Mouse (Mus musculus): ENCODE measurements at regions not wholly inside any gene's neighbourhood (a gene's known extent, or its start where the extent isn't known, plus 50 kb on each side); places are given as distances from the start of the nearest gene placed in this dataset.

DNA sequence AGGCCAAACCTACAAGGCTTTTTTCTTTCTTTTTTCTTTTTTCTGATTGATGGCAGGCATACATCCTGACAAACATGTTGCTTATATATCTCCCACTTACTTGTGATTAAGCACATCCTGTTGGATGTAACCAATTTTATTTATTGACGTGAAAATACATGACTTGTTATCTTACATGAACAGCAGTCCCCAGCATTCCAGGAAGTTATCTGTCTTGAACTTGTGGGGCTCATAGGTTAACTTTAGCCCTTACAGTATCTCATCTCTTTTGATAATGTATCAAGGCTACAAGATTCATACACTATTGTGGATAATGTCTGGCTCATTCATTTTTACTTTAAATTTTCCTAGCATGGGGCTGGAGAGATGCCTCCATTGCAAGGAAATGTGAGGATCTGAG lies 852.0 kb upstream of the Agtr1b start:
- no peak overlapping the region for H3K4me3 ChIP-seq (ENCODE audit: insufficient read depth, low read length)
- H3K4me1 ChIP-seq (ENCODE audit: control insufficient read depth, insufficient read depth, low read length), result no peaks in the 10 kb centered on the region
- no peak for TF ChIP-seq POLR2A (IDR thresholded peaks at IDR 0.05; ENCODE audit: low read depth, low read length)
- no peak for TF ChIP-seq CTCF (IDR thresholded peaks at IDR 0.05; ENCODE audit: borderline replicate concordance, insufficient read depth, low read length)
- H3K27ac ChIP-seq (ENCODE audit: insufficient read depth, low read length), result no peak overlapping the region

DNA sequence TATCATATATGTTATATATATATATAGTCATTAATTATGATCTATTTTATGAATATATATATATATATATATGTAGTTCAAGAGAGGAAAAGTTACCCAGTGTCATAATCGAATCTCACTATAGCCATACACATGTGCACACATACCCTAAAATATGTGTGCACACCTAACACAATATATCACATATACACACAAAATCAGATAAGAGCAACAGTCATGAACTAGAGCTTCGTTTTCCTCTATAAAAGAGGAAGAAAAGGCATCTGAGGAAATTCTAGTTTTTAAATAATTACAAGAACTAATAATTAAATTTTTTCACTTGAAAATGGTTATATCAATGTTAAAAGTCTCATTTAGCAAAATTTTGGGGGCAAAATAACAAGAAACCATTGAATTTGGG lies 835.3 kb upstream of the Tbl1xr1 start:
- no peaks in the 10 kb centered on the region for H3K4me1 ChIP-seq (ENCODE audit: control insufficient read depth, insufficient read depth, low read length)
- no peak for TF ChIP-seq CTCF (IDR thresholded peaks at IDR 0.05; ENCODE audit: borderline replicate concordance, insufficient read depth, low read length)
- no peak overlapping the region for H3K4me3 ChIP-seq (ENCODE audit: insufficient read depth, low read length)
- H3K27ac ChIP-seq (ENCODE audit: insufficient read depth, low read length), result no peak overlapping the region

DNA sequence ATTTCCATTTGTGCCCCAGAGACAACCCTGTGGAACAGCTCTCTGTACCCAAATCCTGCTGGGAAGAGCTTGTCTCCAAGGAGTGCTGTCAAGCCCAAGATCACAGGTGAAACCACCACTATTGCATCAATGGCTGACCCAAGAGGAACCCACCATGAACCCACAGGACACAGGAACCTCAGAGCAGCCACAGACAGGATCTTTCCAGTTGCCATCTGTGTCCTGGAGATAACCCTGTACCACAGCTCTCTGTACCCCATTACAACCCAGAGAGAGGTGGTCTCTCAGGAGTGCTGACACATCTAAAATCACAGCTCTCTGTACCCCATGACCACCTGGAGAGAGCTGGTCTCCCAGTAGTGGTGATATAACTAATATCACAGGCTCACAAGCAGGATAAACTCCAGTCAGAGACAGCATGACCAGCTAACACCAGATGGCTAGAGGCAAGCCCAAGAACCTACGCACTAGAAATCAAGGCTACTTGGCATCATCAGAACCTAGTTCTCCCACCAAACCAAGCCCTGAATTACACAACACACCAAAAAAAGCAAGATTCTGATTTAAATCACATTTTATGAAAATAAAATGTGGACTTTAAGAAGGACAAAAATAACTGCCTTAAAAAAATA lies 820.2 kb upstream of the Tbl1xr1 start:
- Histone ChIP-seq H3K27ac (ENCODE audit: insufficient read depth, low read length) (no peak overlapping the region), H3K4me3 (ENCODE audit: insufficient read depth, low read length) (no peak overlapping the region), H3K4me1 (ENCODE audit: control insufficient read depth, insufficient read depth, low read length) (no peaks in the 10 kb centered on the region)
- TF ChIP-seq POLR2A (IDR thresholded peaks at IDR 0.05; ENCODE audit: low read depth, low read length) (no peak), CTCF (IDR thresholded peaks at IDR 0.05; ENCODE audit: borderline replicate concordance, insufficient read depth, low read length) (no peak)

DNA sequence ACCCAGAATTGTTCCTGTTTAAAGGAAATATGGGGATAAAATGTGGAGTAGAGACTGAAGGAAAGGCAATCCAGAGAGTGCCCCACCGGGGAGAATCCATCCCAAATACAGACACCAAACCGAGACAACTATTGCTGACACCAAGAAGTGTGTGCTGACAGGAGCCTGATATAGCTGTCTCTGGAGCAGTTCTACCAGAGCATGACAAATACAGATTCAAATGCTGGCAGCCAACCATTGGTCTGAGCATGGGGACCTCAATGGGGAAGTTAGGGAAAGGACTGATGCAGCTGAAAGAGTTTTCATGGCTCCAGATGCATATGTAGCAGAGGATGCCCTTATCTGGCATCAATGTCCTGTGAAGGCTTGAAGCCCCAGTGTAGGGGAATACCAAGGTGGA lies 813.1 kb upstream of the Tbl1xr1 start:
- peaks cover 2% of the 10 kb centered on the region for H3K4me1 ChIP-seq (ENCODE audit: control insufficient read depth, insufficient read depth, low read length)
- H3K4me3 ChIP-seq (ENCODE audit: insufficient read depth, low read length), result no peak overlapping the region
- TF ChIP-seq POLR2A (IDR thresholded peaks at IDR 0.05; ENCODE audit: low read depth, low read length), result no peak
- TF ChIP-seq CTCF (IDR thresholded peaks at IDR 0.05; ENCODE audit: borderline replicate concordance, insufficient read depth, low read length), result no peak
- no peak overlapping the region for H3K27ac ChIP-seq (ENCODE audit: insufficient read depth, low read length)

DNA sequence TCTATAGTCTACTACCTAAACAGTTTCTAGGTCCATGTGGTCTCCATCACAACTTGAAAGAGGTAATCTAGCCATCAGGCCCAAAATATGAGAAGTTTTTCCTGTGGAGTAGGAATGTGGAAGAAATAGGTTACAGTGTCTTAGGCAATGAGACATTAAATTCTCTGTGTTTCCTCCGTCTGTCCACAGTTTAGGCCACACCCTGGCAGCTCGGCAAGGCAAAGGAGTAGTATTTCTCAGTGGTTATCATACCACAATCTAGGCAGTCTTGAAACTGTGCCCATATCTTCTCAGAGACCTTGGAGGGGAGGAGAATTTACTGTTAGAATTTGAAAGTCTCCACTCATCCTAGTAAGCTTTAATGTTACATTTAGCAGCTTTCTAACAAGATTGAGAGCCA lies 811.0 kb upstream of the Tbl1xr1 start:
- Histone ChIP-seq H3K4me3 (ENCODE audit: insufficient read depth, low read length) (no peak overlapping the region), H3K4me1 (ENCODE audit: control insufficient read depth, insufficient read depth, low read length) (peaks cover 6% of the 10 kb centered on the region), H3K27ac (ENCODE audit: insufficient read depth, low read length) (no peak overlapping the region)
- TF ChIP-seq POLR2A (IDR thresholded peaks at IDR 0.05; ENCODE audit: low read depth, low read length) (no peak), CTCF (IDR thresholded peaks at IDR 0.05; ENCODE audit: borderline replicate concordance, insufficient read depth, low read length) (no peak)

DNA sequence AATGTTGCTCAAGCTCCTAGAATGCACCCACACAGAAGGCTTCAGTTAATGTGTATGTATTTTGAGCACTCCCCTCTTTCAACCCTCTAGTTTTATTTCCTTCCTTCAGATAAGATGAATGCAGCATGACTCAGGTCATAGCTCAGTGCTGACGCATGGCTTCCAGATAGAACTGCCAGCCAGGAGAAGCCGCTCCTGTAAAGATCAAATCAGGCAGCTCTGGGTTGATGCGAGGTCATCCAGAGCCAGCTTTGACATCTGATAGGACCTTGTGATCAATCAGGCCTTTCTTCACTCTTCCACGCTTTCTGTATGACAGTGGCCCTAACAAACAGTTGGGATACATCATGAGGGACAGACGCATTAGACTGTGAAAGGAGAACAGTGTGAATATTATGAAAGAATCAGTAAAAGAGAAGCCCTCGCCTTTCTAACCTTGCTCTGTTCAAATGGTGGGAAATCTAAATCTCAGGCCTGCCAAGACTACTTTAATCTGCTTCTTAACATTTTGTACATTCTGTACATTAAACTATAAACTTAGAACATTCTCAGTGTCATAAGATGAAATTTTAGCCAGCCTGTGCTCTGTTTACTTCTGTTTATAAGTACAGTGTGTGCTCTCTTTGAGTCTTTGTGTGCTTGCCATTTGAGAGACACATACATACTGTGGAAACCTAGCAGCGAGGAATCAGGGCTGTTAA lies 807.9 kb upstream of the Tbl1xr1 start:
- Histone ChIP-seq H3K4me3 (ENCODE audit: insufficient read depth, low read length) (no peak overlapping the region), H3K4me1 (ENCODE audit: control insufficient read depth, insufficient read depth, low read length) (peaks cover 6% of the 10 kb centered on the region), H3K27ac (ENCODE audit: insufficient read depth, low read length) (peak overlapping the region; percentile 23; the same call in 1 of the 2 replicates)
- no peak for TF ChIP-seq POLR2A (IDR thresholded peaks at IDR 0.05; ENCODE audit: low read depth, low read length)
- TF ChIP-seq CTCF (IDR thresholded peaks at IDR 0.05; ENCODE audit: borderline replicate concordance, insufficient read depth, low read length), result no peak

DNA sequence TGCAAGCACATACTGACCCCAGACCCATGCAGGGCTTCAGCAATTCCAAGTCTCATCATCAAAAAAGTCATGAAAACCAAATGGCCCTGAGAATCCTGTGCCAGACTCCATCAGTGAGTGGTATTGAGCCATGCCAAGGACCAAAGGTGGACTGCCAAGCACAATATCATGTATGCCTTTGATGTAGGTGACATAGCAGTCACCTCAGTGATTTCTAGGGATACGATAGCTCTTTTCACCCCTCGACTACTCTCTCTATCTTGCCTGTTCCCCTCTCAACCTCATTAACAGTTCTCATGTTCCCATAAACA lies 807.4 kb upstream of the Tbl1xr1 start:
- Histone ChIP-seq H3K27ac (ENCODE audit: insufficient read depth, low read length) (peak overlapping the region; percentile 23; the same call in 1 of the 2 replicates), H3K4me3 (ENCODE audit: insufficient read depth, low read length) (no peak overlapping the region), H3K4me1 (ENCODE audit: control insufficient read depth, insufficient read depth, low read length) (peaks cover 6% of the 10 kb centered on the region)
- TF ChIP-seq CTCF (IDR thresholded peaks at IDR 0.05; ENCODE audit: borderline replicate concordance, insufficient read depth, low read length) (no peak), POLR2A (IDR thresholded peaks at IDR 0.05; ENCODE audit: low read depth, low read length) (no peak)

DNA sequence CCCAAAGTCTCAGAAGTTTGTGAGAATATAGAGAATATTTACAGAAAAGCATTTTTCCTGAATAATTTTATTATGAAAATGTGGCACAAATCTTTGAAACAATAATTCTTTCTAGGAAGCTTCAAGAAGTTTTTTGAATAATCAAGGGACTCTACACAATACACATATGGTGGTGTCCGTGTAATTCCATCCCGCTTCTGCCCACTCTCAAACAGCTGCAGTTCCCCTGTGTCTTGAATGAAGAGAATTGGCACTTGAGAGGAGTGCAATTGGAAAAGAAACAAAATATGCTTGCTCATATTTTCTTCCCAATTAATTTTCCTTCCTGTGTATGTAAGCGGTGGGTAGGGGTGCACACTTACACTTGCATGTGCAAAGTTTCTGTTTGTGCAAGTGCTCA lies 805.7 kb upstream of the Tbl1xr1 start:
- TF ChIP-seq CTCF (IDR thresholded peaks at IDR 0.05; ENCODE audit: borderline replicate concordance, insufficient read depth, low read length), result no peak
- TF ChIP-seq POLR2A (IDR thresholded peaks at IDR 0.05; ENCODE audit: low read depth, low read length), result no peak
- no peak overlapping the region for H3K27ac ChIP-seq (ENCODE audit: insufficient read depth, low read length)
- H3K4me1 ChIP-seq (ENCODE audit: control insufficient read depth, insufficient read depth, low read length), result peaks cover 6% of the 10 kb centered on the region
- no peak overlapping the region for H3K4me3 ChIP-seq (ENCODE audit: insufficient read depth, low read length)

DNA sequence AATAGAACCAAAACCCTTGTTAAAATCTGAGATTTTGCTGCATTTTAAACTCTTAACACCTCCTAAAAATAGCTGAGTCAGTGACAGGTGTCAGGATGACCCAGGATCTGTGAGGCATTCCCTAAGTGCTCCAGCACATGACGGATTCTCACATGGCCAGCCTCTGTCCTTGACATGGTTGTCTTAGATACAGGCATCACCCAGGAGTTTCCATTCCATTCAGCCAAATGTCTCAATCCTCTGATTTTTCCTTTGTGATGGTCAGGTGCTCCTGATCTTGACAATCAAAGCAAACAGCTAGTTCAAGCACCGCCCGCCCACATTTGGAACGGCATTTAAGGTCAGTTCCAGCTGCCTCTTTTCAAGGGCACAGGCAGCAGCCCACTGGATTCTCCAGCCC lies 804.2 kb upstream of the Tbl1xr1 start:
- no peak overlapping the region for H3K27ac ChIP-seq (ENCODE audit: insufficient read depth, low read length)
- no peak for TF ChIP-seq POLR2A (IDR thresholded peaks at IDR 0.05; ENCODE audit: low read depth, low read length)
- TF ChIP-seq CTCF (IDR thresholded peaks at IDR 0.05; ENCODE audit: borderline replicate concordance, insufficient read depth, low read length), result no peak
- H3K4me3 ChIP-seq (ENCODE audit: insufficient read depth, low read length), result no peak overlapping the region
- peaks cover 6% of the 10 kb centered on the region for H3K4me1 ChIP-seq (ENCODE audit: control insufficient read depth, insufficient read depth, low read length)

DNA sequence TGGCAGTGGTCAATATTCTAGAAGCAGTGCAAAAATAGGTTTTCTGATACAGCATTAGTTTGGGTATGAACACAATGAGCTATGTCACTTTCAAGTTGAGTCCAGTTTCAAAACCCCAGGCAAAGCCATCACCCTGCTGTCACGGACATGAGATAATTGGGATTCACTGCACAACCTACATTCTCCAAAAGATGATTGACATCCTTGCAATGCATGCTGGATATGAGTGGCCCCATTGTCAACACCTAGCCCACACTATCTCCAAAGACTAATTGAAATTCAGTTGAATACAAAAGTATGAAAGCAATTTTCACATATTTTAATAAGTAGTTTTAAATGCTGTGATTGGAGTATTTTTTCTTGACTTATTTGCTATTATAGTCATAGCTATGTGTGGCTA lies 783.7 kb upstream of the Tbl1xr1 start:
- Histone ChIP-seq H3K27ac (ENCODE audit: insufficient read depth, low read length) (no peak overlapping the region), H3K4me1 (ENCODE audit: control insufficient read depth, insufficient read depth, low read length) (no peaks in the 10 kb centered on the region), H3K4me3 (ENCODE audit: insufficient read depth, low read length) (no peak overlapping the region)
- no peak for TF ChIP-seq CTCF (IDR thresholded peaks at IDR 0.05; ENCODE audit: borderline replicate concordance, insufficient read depth, low read length)
- TF ChIP-seq POLR2A (IDR thresholded peaks at IDR 0.05; ENCODE audit: low read depth, low read length), result no peak

All from embryonic fibroblast, embryonic 13.5 days (primary cell).